Mouse (Mus musculus) liver, postnatal 0 days (tissue): ENCODE measurements at regions not wholly inside any gene's neighbourhood (a gene's known extent, or its start where the extent isn't known, plus 50 kb on each side); places are given as distances from the start of the nearest gene placed in this dataset.

Source experiments
- CTCF ChIP-seq: sonication (generic); IDR thresholded peaks from 2 replicates; pipeline ENCODE4 v1.5.1; 2016; ENCODE audit warnings: antibody characterized with exemption, low read depth
- EP300 ChIP-seq: IDR thresholded peaks from 2 replicates; pipeline ENCODE4 v1.6.1; 2016; ENCODE audit warnings: antibody characterized with exemption, low read depth, mild to moderate bottlenecking

DNA sequence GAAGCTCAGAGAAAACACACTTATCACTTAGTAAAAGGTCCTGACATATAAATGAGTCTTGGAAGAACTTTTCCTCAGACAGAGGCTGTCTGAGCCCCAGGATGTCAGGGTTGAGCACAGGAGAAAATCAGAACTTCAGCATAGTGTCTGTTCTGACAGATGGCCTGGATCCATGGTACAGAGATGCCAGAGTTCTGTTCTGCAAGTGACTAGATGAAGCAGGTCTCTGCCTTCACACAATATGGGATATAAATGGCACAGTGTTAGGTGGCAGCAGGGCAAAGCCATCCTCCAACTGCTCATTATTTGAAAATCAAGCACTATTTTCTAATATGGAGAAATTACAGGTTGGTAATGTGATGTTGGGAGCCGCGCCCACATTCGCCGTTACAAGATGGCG lies 103.7 kb downstream of the 4930474N05Rik start:
- TF ChIP-seq CTCF: no peak
- no peak for TF ChIP-seq EP300
